Mouse (Mus musculus): Measurements from ENCODE around the gene Msi2. TPM values are rescaled to one million over a fixed set of nuclear protein-coding genes. Genes with fewer than 3 reads are reported as not detected.

The Msi2 gene
- polyA plus RNA-seq, 1 experiment = 14.2 TPM

- no peak overlapping the region for H3K27ac ChIP-seq (ENCODE audit: insufficient read depth, low read length)
- no peak for DNase-seq (ENCODE audit: low read depth in 1 of 2, low spot score in 2 of 2)
- H3K4me1 ChIP-seq (ENCODE audit: control insufficient read depth, insufficient read depth, insufficient read length) = peaks cover 3% of the 10 kb centered on the region; the same call in 1 of the 2 replicates
- no peaks in the 10 kb centered on the region for H3K36me3 ChIP-seq (ENCODE audit: control insufficient read depth, insufficient read depth, low read length)
- TF ChIP-seq CTCF (IDR thresholded peaks at IDR 0.05; ENCODE audit: extremely low read depth, insufficient read depth, insufficient read length, insufficient replicate concordance) (no peak), POLR2A (IDR thresholded peaks at IDR 0.05; ENCODE audit: low read depth, low read length) (no peak)
- H3K4me3 ChIP-seq (ENCODE audit: extremely low read depth, insufficient read depth, insufficient read length) = no peak overlapping the region
- 85% methylated on average over 4 of the region's 4 CpGs for WGBS
- H3K27me3 ChIP-seq (ENCODE audit: control insufficient read depth, insufficient read depth, low read length) = 0 out of 2 replicates have a peak, but pooled peaks cover 2% of the 10 kb centered on the region
Observed at GRCm38 (mm10) chr11:88297526-88297925, 420.8 kb downstream of the Msi2 start.

GRCm38 (mm10) chr11:88295298-88295697 lies 423.0 kb downstream of the Msi2 start:
- Histone ChIP-seq H3K4me3 (ENCODE audit: extremely low read depth, insufficient read depth, insufficient read length) (no peak overlapping the region), H3K27ac (ENCODE audit: insufficient read depth, low read length) (no peak overlapping the region), H3K4me1 (ENCODE audit: control insufficient read depth, insufficient read depth, insufficient read length) (peaks cover 3% of the 10 kb centered on the region; the same call in 1 of the 2 replicates), H3K36me3 (ENCODE audit: control insufficient read depth, insufficient read depth, low read length) (no peaks in the 10 kb centered on the region), H3K27me3 (ENCODE audit: control insufficient read depth, insufficient read depth, low read length) (0 out of 2 replicates have a peak, but pooled peaks cover 2% of the 10 kb centered on the region)
- DNase-seq (ENCODE audit: low read depth in 1 of 2, low spot score in 2 of 2) = no peak
- TF ChIP-seq POLR2A (IDR thresholded peaks at IDR 0.05; ENCODE audit: low read depth, low read length) = no peak
- TF ChIP-seq CTCF (IDR thresholded peaks at IDR 0.05; ENCODE audit: extremely low read depth, insufficient read depth, insufficient read length, insufficient replicate concordance) = no peak
- WGBS = 86% methylated on average over 5 of the region's 5 CpGs

GRCm38 (mm10) chr11:88294394-88294710 lies 424.0 kb downstream of the Msi2 start:
- H3K4me3 ChIP-seq (ENCODE audit: extremely low read depth, insufficient read depth, insufficient read length) = peak overlapping the region; percentile 24; the same call in 1 of the 2 replicates
- 0 out of 2 replicates have a peak, but pooled peaks cover 2% of the 10 kb centered on the region for H3K27me3 ChIP-seq (ENCODE audit: control insufficient read depth, insufficient read depth, low read length)
- H3K27ac ChIP-seq (ENCODE audit: insufficient read depth, low read length) = no peak overlapping the region
- no peak for DNase-seq (ENCODE audit: low read depth in 1 of 2, low spot score in 2 of 2)
- H3K4me1 ChIP-seq (ENCODE audit: control insufficient read depth, insufficient read depth, insufficient read length) = peaks cover 3% of the 10 kb centered on the region; the same call in 1 of the 2 replicates
- WGBS = 30% methylated on average over 17 of the region's 17 CpGs
- TF ChIP-seq CTCF (IDR thresholded peaks at IDR 0.05; ENCODE audit: extremely low read depth, insufficient read depth, insufficient read length, insufficient replicate concordance) = no peak
- no peak for TF ChIP-seq POLR2A (IDR thresholded peaks at IDR 0.05; ENCODE audit: low read depth, low read length)
- no peaks in the 10 kb centered on the region for H3K36me3 ChIP-seq (ENCODE audit: control insufficient read depth, insufficient read depth, low read length)

GRCm38 (mm10) chr11:88293631-88294393 lies 424.5 kb downstream of the Msi2 start, which contains the start of gene Ccdc182:
Ccdc182 (plus strand) TSS chr11:88294058.
- 46% methylated on average over 20 of the region's 20 CpGs for WGBS
- no peak within 1 kb of the TSS for H3K27ac ChIP-seq (ENCODE audit: insufficient read depth, low read length)
- no peak for DNase-seq (ENCODE audit: low read depth in 1 of 2, low spot score in 2 of 2)
- 0 out of 2 replicates have a peak, but pooled peaks cover 2% of the 10 kb centered on the region for H3K27me3 ChIP-seq (ENCODE audit: control insufficient read depth, insufficient read depth, low read length)
- no peak for TF ChIP-seq POLR2A (IDR thresholded peaks at IDR 0.05; ENCODE audit: low read depth, low read length)
- no peak for TF ChIP-seq CTCF (IDR thresholded peaks at IDR 0.05; ENCODE audit: extremely low read depth, insufficient read depth, insufficient read length, insufficient replicate concordance)
- H3K4me1 ChIP-seq (ENCODE audit: control insufficient read depth, insufficient read depth, insufficient read length) = peaks cover 3% of the 10 kb centered on the region; the same call in 1 of the 2 replicates
- H3K4me3 ChIP-seq (ENCODE audit: extremely low read depth, insufficient read depth, insufficient read length) = peak within 1 kb of the TSS; percentile 24; the same call in 1 of the 2 replicates
- no peaks in the 10 kb centered on the region for H3K36me3 ChIP-seq (ENCODE audit: control insufficient read depth, insufficient read depth, low read length)

- no peak for DNase-seq (ENCODE audit: low read depth in 1 of 2, low spot score in 2 of 2)
- 73% methylated on average over 4 of the region's 4 CpGs for WGBS
- 0 out of 2 replicates have a peak, but pooled peaks cover 2% of the 10 kb centered on the region for H3K27me3 ChIP-seq (ENCODE audit: control insufficient read depth, insufficient read depth, low read length)
- TF ChIP-seq CTCF (IDR thresholded peaks at IDR 0.05; ENCODE audit: extremely low read depth, insufficient read depth, insufficient read length, insufficient replicate concordance) (no peak), POLR2A (IDR thresholded peaks at IDR 0.05; ENCODE audit: low read depth, low read length) (no peak)
- peaks cover 3% of the 10 kb centered on the region; the same call in 1 of the 2 replicates for H3K4me1 ChIP-seq (ENCODE audit: control insufficient read depth, insufficient read depth, insufficient read length)
- no peak overlapping the region for H3K27ac ChIP-seq (ENCODE audit: insufficient read depth, low read length)
- no peak overlapping the region for H3K4me3 ChIP-seq (ENCODE audit: extremely low read depth, insufficient read depth, insufficient read length)
- no peaks in the 10 kb centered on the region for H3K36me3 ChIP-seq (ENCODE audit: control insufficient read depth, insufficient read depth, low read length)
Observed at GRCm38 (mm10) chr11:88291688-88292087, 426.6 kb downstream of the Msi2 start.

- DNase-seq (ENCODE audit: low read depth in 1 of 2, low spot score in 2 of 2) = no peak
- Histone ChIP-seq H3K4me3 (ENCODE audit: extremely low read depth, insufficient read depth, insufficient read length) (no peak overlapping the region), H3K36me3 (ENCODE audit: control insufficient read depth, insufficient read depth, low read length) (no peaks in the 10 kb centered on the region), H3K27me3 (ENCODE audit: control insufficient read depth, insufficient read depth, low read length) (0 out of 2 replicates have a peak, but pooled peaks cover 2% of the 10 kb centered on the region), H3K27ac (ENCODE audit: insufficient read depth, low read length) (no peak overlapping the region), H3K4me1 (ENCODE audit: control insufficient read depth, insufficient read depth, insufficient read length) (peaks cover 3% of the 10 kb centered on the region; the same call in 1 of the 2 replicates)
- 76% methylated on average over 4 of the region's 4 CpGs for WGBS
- TF ChIP-seq POLR2A (IDR thresholded peaks at IDR 0.05; ENCODE audit: low read depth, low read length) (no peak), CTCF (IDR thresholded peaks at IDR 0.05; ENCODE audit: extremely low read depth, insufficient read depth, insufficient read length, insufficient replicate concordance) (no peak)
Observed at GRCm38 (mm10) chr11:88291245-88291644, 427.1 kb downstream of the Msi2 start.

Other genes starting within 250 kb of the Msi2 start
- gene Akap1, start 146.1 kb upstream of the Msi2 start, polyA plus RNA-seq (2012; rRNA removed) = 5.5 and 6.5 TPM in 2 replicates
- 15.3 and 17.4 TPM in 2 replicates for gene Scpep1, start 237.0 kb upstream of the Msi2 start, polyA plus RNA-seq (2012; rRNA removed)
- 0.31 and 0.75 TPM in 2 replicates for gene Elobl, start 248.4 kb upstream of the Msi2 start, polyA plus RNA-seq (2012; rRNA removed)